Mouse (Mus musculus) gastrocnemius, postnatal 36 days (tissue): ENCODE results near the gene Brwd3. TPM values are rescaled to one million over a fixed set of nuclear protein-coding genes. Genes with fewer than 3 reads are reported as not detected.

Source experiments
- DNase-seq, 2 experiments: peaks; one replicate each; pipeline ENCODE4 v3.0.0; 2022
- intact Hi-C: fragments of 180-260 bp; cut with DNase I; formaldehyde crosslinking; loops from one replicate; pipeline ENCODE4 v1.15.1; 2025
- long read RNA-seq, 2 experiments: library from polyadenylated mRNA; stranded (forward); transcript quantifications; one replicate each; pipeline ENCODE4 v2.0.0; 2021
- total RNA-seq, 2 experiments: library from RNA; stranded (reverse); gene quantifications; 2 replicates each; pipeline ENCODE4 v1.2.3; 2021

The Brwd3 gene
- 1 to 10 TPM; 2.9 to 3.4 TPM for total RNA-seq
- long read RNA-seq, experiment 1, result 0 reads
- long read RNA-seq, experiment 2, result 0 reads

GRCm38 (mm10) chrX:108834090-108834774 lies at the start of gene Brwd3:
Gene Brwd3 (minus strand): TSS chrX:108834372.
- intact Hi-C loops, result loop anchor here (10.0 kb wide), 1 partner anchor 181 kb away; the partner anchor contains the start of gene Hmgn5

GRCm38 (mm10) chrX:108862632-108863031 lies 28.5 kb upstream of the Brwd3 start:
- no peak for DNase-seq
- intact Hi-C loops, result no loop called here

More at GRCm38 (mm10) chrX:108834090-108834774, at the start of gene Brwd3:
- DNase-seq, result peak; percentile 61 to 77

- intact Hi-C loops, result no loop called here
- no peak for DNase-seq
Observed at GRCm38 (mm10) chrX:108842705-108843104, 8.5 kb upstream of the Brwd3 start.

- DNase-seq, result no peak
- intact Hi-C loops, result loop anchor here (10.0 kb wide), 1 partner anchor 178 kb away; the partner anchor contains the start of gene Hmgn5
Observed at GRCm38 (mm10) chrX:108836416-108836815, 2.2 kb upstream of the Brwd3 start.

GRCm38 (mm10) chrX:108835233-108835632 lies 1.1 kb upstream of the Brwd3 start:
- intact Hi-C loops, result loop anchor here (10.0 kb wide), 1 partner anchor 180 kb away; the partner anchor contains the start of gene Hmgn5
- DNase-seq, result no peak

- DNase-seq, result peak; percentile 6 to 18
- intact Hi-C loops, result loop anchor here (10.0 kb wide), 1 partner anchor 181 kb away; the partner anchor contains the start of gene Hmgn5
Observed at GRCm38 (mm10) chrX:108833381-108834020, 671 bp downstream of the Brwd3 start.

GRCm38 (mm10) chrX:108832674-108833189 lies 1.4 kb downstream of the Brwd3 start:
- intact Hi-C loops, result loop anchor here (10.0 kb wide), 1 partner anchor 182 kb away; the partner anchor contains the start of gene Hmgn5
- peak; percentile 45 to 67 for DNase-seq

GRCm38 (mm10) chrX:108831231-108831630 lies 2.9 kb downstream of the Brwd3 start:
- no peak for DNase-seq
- intact Hi-C loops, result loop anchor here (10.0 kb wide), 1 partner anchor 184 kb away; the partner anchor contains the start of gene Hmgn5

- no peak for DNase-seq
- intact Hi-C loops, result no loop called here
Observed at GRCm38 (mm10) chrX:108828111-108828510, 6.1 kb downstream of the Brwd3 start.

- intact Hi-C loops, result no loop called here
Observed at GRCm38 (mm10) chrX:108797268-108797667, 36.9 kb downstream of the Brwd3 start.

GRCm38 (mm10) chrX:108783724-108784123 lies 50.4 kb downstream of the Brwd3 start:
- DNase-seq, result no peak
- intact Hi-C loops, result no loop called here

More at GRCm38 (mm10) chrX:108797268-108797667, 36.9 kb downstream of the Brwd3 start:
- DNase-seq, result no peak

GRCm38 (mm10) chrX:108731755-108732154 lies 102.4 kb downstream of the Brwd3 start:
- DNase-seq, result no peak
- intact Hi-C loops, result no loop called here

- no peak for DNase-seq
- intact Hi-C loops, result no loop called here
Observed at GRCm38 (mm10) chrX:108729564-108729963, 104.6 kb downstream of the Brwd3 start.

- intact Hi-C loops, result no loop called here
- DNase-seq, result no peak
Observed at GRCm38 (mm10) chrX:108729068-108729467, 105.1 kb downstream of the Brwd3 start.

- intact Hi-C loops, result no loop called here
- no peak for DNase-seq
Observed at GRCm38 (mm10) chrX:108728334-108728733, 105.8 kb downstream of the Brwd3 start.

GRCm38 (mm10) chrX:108724241-108724640 lies 109.9 kb downstream of the Brwd3 start:
- DNase-seq, result no peak
- intact Hi-C loops, result no loop called here

- intact Hi-C loops, result no loop called here
- DNase-seq, result no peak
Observed at GRCm38 (mm10) chrX:108722447-108722846, 111.7 kb downstream of the Brwd3 start.

- no peak for DNase-seq
- intact Hi-C loops, result no loop called here
Observed at GRCm38 (mm10) chrX:108704312-108704711, 129.9 kb downstream of the Brwd3 start.
